Mouse (Mus musculus) mature B cell (primary cell): ENCODE measurements at regions not wholly inside any gene's neighbourhood (a gene's known extent, or its start where the extent isn't known, plus 50 kb on each side); places are given as distances from the start of the nearest gene placed in this dataset.

Source experiments
- in situ Hi-C: fragments of 300-500 bp; cut with MboI; formaldehyde crosslinking; loops from 2 replicates; pipeline ENCODE4 v1.14.3; 2019

DNA sequence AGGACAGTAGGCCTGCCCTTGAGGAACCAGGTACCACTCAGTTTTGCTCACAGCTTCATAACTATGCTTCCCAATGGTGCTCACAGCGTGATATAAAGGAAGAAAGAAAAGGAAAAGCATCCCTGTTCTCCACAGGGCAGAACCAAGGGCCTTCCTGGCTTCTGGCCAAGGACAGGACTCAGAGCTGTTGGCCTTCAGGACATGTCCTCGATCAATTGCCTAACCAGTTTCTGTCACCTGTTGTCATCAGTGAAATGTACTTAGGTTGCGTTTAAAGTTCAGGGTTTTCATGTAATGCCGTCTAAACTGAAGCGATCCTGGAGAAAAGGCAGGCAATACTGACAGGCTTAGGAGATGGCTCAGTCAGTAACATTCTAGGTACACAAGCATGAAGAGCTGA lies 232.9 kb downstream of the Csl start:
- in situ Hi-C loops: no loop called here

DNA sequence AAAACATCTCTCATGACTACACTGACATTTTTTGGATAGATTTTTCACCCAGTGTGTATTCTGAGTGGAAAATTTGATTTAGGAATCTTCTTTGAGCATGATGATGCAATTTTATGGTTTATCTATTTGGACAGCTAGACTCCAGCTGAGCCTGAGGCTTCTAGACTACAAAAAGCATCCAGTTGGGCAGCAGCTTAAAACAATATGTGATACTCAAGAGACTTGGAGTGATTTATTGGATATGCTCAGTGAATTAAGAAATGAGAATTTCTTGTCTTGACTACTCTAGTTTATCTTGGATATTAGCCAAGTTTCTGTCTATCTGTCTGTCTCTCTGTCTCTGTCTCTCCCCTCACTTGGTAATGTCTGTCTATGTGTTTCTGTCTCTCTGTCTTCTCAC lies 228.4 kb downstream of the Csl start:
- in situ Hi-C loops: no loop called here

DNA sequence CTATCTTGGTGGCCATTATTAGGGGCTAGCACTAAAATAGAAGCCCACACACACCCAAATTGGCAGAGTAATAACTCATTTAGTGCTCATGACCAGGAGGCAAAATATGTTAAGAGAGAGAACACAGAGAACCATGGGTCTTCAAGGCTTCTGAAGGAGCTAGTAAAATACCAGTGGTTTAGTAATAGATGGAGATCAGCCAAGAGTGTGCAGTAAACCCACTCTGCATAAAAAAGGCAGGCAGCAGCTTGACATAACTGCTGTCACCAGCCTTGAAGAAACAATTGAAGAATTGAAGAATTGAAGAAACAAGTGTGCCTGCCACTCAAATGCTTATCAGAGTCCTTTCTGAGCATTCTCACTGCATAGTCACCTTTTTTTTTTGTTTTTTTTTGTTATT lies 227.9 kb downstream of the Csl start:
- in situ Hi-C loops: no loop called here

DNA sequence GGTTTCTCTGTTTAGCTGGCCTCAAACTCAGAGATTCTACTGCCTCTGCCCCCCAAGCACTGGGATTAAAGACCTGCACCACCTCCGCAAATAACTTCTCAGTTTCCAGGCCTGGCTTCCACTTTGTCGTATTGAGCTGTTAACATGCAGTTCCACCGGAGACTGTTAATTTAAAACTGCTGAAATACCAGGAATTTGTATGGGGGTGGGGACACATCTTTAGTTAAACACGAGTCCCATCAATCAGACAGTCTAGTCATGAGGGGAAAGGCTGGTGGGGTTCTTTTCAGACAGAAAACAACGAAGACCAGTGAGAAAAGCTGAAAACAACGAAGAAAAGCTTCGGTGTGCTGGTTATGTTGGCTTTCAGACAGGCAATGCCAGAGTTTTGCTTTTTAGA lies 227.5 kb downstream of the Csl start:
- in situ Hi-C loops: no loop called here

DNA sequence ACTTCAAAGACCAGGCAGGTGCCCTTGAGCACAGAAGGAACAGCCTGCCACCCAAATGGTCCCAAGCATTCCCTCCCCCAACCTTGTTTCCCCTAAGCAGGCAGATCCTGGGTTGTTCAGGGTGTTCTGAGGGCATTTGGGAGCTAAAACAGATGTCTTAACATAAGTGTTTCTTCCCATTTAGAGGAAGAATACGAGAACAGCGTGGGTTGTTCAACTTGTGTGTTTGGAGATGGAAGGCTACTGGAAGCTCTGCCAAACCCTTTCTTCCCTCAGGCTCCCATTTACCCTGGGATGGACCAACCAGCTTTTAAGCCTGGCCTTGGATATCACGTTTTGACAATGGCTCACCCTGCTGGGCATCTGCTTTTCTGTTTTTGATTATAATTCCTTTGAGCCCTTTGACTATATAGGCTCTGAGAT lies 226.8 kb downstream of the Csl start:
- in situ Hi-C loops: no loop called here

DNA sequence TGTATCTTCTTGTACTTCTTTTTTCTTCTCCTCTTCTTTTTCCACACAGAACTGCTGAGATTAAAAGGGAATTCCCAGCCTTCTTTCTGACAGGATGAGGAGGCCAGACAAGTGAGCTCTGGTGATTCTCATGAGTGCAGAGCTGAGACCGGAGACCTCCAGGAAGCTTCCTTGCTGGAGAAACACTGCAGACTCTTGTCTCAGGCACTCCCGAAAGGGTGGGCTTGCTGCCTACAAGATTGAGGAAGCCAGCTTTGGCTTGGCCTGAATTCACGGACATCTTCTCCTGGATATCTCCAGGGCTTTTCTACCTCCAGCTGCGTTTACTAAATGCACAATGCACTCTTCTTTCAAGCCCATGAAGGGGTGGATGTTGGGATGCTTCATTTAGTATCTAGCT lies 226.0 kb downstream of the Csl start:
- in situ Hi-C loops: no loop called here

DNA sequence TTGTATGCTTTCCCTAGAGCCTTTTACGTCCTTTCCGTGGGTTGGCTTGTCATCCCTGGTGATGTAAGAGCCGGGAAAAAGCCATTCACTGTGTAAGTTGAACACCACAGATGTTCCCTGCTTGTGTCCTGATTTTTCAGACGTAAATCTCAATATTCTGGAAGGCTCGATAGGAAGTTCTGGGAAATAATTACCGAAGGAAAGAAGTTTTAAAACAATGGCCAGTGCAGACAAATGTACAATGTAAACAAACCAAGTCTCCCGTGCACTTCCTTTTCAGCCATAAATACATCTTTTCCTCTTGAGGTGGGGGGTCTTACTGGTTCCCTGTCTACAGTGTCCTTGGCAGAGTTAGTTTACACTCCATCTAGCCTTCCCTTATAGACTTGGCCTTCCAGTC lies 225.2 kb downstream of the Csl start:
- in situ Hi-C loops: no loop called here

DNA sequence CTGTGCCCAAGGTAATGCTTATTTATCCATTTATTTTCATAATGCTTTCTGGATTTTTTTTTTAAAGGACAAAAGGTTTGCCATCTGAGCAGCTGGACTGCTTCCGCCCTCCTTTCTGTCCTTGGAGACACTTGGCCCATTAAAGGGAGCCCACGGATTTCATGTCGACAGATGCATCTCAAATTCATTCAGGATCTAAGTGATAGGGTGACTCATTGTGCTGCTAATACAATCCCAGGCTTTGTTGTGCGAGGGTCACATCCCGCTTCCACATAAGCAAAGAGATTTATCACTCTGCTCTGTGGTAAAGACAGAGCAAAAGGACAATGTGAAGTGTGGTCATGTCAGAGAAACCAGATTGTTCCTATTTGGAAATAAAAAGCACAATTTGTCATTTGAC lies 220.8 kb downstream of the Csl start:
- in situ Hi-C loops: no loop called here

DNA sequence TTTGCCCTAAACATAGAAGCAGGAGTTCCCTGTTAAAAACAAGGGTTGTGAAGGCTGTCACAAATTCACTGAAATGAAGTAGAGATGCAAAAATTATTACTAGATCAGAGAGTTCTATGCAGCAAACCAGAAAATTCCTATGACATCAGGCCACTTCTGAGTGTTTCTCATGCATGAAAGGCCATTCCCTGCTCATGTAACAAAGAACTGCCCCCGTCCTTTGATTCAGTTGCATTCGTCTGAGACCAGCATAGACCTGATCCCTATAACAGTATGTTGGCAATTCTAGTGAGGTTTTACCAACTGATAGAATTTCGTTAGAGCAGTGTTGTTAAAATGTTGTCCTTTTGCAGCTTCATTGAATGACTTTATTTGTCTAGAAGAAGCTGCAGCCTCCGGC lies 207.1 kb downstream of the Csl start:
- in situ Hi-C loops: no loop called here

DNA sequence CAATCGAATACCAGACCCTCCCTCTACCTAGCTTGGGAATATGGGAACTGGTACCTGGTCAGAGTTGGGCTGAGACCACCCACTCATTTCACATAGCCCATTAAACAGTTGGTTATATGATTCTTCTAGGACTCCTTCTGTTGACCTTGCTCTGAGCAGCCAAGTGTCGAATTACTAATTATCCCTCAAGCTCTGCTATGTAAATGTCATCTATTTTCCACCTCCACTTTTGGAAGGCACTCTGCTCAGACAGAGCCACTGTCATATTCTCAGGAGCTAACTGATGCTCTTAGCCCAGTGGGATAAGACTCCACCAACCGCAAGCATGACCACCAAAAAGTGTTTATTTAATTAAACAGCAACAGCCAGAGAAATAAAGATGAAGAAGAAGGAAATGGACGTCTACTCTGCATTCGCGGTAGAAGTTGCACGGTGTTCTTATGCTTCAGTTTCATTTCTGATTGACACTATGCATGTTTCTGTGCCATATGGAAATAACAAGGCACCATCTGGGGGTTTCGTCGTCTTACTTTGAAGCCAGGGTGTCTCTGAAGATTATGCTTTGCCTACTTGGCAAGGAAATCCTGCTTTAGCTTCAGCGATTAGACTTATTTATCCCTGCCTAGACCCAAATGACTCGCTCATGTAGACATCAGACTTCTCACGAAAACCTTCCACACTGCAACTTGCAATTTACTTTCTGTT lies 206.5 kb downstream of the Csl start:
- in situ Hi-C loops: no loop called here

DNA sequence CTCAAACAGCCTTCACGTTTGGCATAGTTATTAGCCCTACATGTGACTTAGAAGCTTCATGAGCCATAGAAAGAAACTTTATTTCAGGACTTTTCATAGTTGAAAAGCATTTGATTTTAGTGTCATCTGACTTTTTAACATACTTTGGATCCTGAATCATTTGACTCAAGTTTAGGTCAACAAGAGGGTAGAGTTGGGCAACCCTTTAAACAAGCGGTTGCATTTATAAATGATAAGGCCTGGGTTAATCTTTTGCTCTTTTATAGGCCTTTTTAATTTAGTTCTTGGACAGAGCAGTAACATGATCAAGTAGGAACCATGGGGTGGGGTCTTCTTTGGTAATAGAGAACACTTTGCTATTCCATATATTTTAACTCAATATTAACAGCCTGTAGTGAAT lies 204.4 kb downstream of the Csl start:
- in situ Hi-C loops: no loop called here

DNA sequence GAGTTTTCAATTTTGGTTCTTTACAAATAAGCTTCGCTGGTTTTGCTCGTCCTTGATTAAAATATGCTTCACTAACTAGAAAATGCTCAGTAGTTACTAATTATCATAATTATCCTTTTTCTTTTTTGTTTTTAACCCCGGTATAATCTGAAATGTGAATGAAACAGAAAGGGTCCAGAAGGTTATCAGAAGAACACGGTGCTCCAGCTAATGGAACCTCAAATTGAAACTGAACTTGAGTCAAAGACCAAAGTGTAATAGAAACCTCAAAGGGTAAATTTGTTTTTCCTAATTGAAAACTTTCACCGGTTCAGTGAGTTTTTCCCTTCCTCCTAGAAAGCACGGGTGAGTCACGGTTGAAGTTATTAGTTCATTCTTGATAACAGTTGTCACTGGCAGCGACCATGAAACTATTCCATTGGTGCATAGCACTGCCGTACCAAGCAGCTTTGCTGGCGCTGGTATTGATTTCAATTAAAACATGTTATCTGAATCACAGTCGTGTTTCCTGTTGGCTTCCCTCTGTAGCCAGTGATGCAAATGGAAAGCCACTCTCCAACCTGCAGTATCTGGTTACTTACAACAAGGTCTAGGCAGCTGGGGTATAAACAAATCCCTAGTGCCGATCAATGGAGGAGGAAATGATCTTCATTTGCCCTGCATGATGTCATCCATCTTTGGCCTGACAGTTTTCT lies 203.7 kb downstream of the Csl start:
- in situ Hi-C loops: no loop called here

DNA sequence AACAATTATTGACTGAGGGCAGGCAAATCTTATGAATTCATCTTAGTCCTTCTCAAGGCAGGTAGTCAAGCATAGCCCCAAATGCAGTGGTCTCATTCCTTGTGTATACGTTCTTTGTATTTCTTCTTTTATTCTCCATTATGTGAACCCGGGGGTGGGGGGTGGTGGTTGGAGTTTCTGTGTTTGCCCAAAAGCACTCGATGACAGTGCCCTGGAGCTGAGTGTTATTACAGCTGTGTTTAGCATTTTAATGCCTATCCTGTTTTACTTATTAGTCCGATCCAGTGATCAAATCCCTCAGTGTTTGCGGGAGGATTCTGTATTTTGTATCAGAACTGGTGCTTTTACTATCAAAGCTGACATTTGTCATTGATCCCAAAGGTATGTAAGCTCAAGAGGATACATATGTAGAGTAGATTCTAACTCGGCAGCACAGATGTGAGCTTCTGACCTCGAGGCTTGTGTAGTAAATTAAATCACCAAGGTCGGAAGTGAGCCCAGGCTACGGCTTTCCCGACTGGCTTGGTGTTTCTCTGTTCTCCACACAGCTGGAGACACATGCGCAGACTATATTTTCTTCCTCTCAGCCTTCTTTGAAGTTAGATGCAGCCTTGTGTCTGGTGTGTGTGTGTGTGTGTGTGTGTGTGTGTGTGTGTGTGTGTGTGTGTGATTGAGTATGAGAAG lies 203.0 kb downstream of the Csl start:
- in situ Hi-C loops: no loop called here

DNA sequence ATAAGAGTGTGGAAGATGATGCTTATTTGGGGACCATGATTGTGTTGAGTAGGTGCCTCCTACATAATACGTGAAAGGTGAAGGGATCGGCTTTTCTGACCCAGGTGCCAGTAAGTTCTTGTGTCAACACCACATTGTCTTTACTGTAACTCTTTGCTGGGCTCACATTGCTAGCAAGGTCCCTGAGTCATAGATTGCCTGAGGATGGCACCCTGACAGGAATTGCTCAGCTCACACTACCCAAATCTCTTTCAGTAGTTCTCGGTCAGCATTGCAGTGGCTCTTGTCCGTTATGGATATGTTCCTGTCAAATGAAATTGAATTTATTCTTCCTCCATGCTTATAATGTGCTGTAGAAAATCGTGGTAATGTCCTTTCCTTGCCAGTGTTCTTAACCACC lies 200.8 kb downstream of the Csl start:
- in situ Hi-C loops: no loop called here

DNA sequence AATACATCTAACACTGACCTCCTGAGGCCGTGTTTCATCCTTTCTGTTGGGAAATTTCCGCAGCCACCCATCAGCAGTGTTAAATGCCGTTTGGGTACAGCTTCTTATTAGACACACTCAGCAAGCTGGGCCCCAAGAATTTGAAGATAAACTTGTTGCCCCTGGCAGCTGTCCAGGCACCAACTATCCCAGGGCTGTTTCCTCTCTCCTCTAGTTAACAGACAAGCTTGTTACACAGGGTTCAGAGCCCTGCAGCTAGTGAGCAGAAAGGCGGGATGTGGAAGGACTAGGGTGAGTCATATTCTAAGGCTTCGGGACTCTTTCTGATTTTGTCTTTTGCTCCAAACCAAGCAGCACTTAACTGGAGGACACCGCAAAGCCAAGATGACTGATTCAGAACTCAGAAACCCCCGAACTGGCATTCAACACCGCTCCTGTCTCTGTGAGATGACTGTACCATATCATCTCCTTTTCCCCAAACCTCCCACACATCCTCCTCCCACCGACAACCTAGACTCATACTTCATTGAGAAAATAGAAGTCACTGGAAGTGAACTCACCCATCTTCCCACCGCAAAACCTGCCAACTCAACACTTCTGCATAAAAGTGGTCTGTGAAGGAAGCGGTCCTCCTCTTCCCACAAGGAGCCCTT lies 198.2 kb downstream of the Csl start:
- in situ Hi-C loops: no loop called here

DNA sequence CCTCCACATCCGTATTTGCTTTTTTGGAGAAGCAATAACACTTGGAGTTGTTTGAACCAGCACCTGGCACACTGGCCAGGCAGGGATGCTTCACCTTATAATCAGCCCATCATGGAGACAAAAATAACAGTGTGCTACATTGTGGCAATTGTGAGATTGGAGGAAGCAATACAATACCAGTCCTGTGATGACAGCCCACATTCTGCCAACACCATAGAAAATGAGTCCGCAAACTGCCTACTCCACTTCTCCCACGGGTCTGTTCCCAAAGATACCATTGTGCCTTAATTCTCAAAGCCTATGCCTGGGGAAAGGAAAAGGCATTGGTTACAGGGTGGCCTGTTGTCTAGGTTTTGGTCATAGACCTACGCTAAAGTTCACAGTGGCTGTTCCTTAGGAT lies 194.9 kb downstream of the Csl start:
- in situ Hi-C loops: no loop called here

DNA sequence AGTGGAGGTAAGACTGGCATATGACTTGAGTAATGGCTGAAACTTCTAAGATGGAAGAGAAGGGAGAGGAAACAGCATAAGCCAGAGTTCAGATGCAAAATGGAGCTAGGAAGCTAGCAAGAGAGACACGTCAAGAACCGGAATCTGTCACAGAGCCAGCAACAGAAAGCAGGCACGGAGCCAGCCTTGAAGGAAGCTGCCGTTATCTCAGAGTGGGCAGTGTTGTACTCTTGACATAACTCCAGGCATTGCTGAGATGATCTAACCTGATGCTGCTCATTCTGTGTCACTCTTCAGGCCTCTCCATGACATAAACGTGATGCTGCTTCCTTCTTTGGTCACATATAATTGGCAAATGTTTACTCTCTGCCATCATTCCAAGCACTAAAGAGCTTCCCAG lies 191.0 kb downstream of the Csl start:
- in situ Hi-C loops: no loop called here

DNA sequence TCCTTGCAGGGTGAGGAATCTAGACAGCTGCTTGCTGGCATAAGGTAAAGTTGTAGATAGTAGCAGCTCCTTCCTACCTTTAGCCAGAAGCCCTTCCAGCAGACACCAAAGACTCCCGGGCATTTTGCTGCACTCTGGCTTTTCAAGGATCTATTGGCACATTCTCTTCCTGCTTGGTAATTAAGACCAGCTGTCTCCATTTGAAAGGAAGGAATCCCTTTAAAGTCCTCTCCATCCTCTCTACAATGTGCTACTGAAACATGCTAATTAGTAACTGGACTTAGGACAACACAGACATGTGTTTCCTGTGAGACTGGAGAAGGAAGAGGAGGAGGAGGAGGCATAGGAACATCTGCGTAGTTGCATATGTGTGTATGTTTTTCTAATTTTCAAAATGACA lies 189.3 kb downstream of the Csl start:
- in situ Hi-C loops: loop anchor here (10.0 kb wide), 1 partner anchor 405 kb away; no protein-coding TSS in a partner anchor

DNA sequence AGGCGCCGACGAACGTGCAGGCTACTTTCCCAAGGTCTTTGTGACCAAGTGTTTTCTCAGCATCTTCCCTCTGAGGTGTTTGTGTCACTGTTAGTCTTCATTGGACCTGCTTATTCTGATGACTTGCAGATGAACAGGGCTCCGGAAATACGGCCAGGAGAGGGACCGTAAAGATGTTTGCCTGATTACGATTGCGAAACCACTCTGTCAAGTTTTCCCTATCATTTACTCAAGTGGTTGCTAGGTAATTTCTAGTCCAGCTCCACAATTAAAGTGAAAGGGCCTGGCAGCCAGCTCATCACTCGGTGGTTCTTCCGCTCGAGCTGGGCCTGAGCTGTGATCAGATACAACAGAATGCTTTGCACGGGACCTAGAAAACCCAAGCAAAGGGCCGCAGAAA lies 185.5 kb downstream of the Csl start:
- in situ Hi-C loops: loop anchor here (10.0 kb wide), 1 partner anchor 409 kb away; no protein-coding TSS in a partner anchor

DNA sequence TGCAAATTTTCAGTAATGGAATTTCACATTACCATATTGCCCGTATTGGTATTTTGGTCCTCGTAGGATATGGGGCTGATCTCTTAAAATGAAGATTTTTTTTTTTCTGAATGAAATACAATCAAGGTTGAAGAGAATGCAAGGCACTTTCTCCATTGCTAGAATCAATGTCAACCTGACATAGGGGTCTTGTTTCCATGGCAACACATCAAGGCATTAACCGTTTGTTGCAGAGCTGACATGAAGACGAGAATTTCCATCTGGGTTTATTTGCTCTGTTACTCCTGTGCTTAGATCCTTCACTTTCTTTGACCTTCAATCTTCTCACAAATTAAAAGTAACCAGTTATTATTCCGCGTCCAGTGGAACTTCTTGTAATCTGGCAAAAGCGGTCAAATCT lies 184.2 kb downstream of the Csl start:
- in situ Hi-C loops: loop anchor here (5.0 to 10.0 kb wide), 2 partner anchors 378 to 410 kb away; no protein-coding TSS in a partner anchor

DNA sequence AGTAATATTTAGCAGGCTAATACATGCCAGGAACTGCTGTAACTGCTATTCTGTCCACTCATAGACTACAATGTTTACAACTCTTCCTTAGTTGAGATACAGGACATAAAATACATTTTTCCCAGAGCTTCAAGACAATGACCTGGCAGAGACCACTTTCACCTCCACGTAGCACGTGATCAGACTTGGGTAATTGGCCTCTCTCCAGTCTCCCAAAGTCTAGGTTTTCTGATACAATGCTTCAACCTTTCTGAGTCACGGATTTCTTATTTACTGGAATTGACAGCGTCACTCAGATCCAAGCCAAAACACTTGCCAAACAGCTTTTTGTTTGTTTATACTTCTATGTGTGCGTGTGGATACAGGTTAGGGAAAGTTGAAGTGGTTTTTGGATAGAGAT lies 183.2 kb downstream of the Csl start:
- in situ Hi-C loops: loop anchor here (5.0 to 10.0 kb wide), 2 partner anchors 379 to 412 kb away; no protein-coding TSS in a partner anchor

DNA sequence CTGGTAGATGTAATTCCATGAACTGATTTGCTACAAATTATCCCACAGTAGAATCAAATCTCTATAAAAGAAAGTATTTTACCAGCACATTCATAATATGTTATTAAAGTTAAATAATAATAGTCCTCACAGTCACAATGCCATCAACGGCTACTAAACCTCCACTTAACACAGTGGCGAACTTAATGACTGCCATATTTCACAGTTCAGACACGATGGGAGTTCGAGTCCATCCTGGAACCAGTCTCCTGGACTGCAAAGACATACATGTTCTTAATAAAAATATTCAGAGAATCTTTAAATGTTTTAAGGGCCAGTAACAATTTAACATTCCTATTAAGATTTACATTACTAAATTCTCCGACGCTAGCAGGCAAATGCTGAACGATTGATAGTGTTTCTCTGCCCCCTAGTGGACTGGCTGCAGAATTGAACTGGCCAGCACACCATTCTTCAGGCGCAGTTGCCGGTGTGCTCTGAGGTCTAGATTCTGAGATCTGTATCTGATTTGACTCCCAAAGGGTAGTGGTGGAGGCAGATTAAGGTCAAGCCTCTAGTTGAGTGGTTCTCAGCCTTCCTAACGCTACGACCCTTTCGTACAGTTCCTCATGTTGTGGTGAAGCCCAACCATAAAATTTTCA lies 182.3 kb downstream of the Csl start:
- in situ Hi-C loops: loop anchor here (5.0 to 10.0 kb wide), 2 partner anchors 380 to 412 kb away; no protein-coding TSS in a partner anchor
